Mouse (Mus musculus): Measurements from ENCODE around the gene Pcca. TPM values are rescaled to one million over a fixed set of nuclear protein-coding genes. Genes with fewer than 3 reads are reported as not detected.
A peak's percentile ranks its signal among the peaks of the same experiment; 100 is the strongest.

The Pcca gene
- polyA plus RNA-seq, 1 experiment = 4.8 TPM

DNA sequence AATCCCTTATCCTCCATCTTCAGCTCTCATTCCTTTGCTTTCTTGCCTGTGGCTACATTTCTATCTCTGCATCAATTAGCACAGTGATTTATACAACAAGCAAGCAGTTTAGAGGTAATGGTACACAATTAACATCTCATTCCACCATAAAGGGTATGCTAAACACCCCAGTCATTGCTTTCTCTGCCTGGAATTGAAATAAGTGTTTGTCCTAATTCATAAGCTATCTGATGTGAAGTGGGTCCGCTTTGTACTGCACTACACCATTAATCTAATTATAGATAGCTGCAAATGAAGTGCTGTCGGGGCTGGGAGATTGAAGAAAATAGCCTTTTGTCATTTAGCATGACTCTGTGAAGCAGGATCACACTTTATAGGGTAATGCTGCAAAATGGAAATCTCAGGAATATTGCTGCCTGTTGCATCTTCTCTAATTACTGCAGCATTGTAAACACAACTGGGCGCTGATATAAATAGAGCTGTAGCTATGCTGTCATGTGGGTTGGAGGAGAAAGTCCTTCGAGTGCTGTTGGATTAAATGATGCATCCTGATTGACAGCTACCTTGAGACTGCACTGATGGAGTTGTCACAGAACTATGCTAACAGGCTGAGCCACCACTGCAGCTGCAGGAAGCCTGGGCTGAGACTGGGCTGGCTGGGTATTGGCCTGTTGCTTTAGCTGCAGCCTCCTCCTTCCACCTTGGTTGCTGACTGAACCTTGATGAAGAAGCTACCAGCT lies 337.9 kb downstream of the Pcca start:
- H3K36me3 ChIP-seq (ENCODE audit: control insufficient read depth, insufficient read depth, low read length) = no peaks in the 10 kb centered on the region
- H3K27me3 ChIP-seq (ENCODE audit: control insufficient read depth, insufficient read depth, low read length) = no peaks in the 10 kb centered on the region
- WGBS = 90% methylated on average over 4 of the region's 4 CpGs
- TF ChIP-seq CTCF (IDR thresholded peaks at IDR 0.05; ENCODE audit: extremely low read depth, insufficient read depth, insufficient read length, insufficient replicate concordance) (no peak), POLR2A (IDR thresholded peaks at IDR 0.05; ENCODE audit: low read depth, low read length) (no peak)
- no peaks in the 10 kb centered on the region for H3K4me1 ChIP-seq (ENCODE audit: control insufficient read depth, insufficient read depth, insufficient read length)
- no peak overlapping the region for H3K4me3 ChIP-seq (ENCODE audit: extremely low read depth, insufficient read depth, insufficient read length)
- DNase-seq (ENCODE audit: low read depth in 1 of 2, low spot score in 2 of 2) = no peak
- no peak overlapping the region for H3K27ac ChIP-seq (ENCODE audit: insufficient read depth, low read length)

DNA sequence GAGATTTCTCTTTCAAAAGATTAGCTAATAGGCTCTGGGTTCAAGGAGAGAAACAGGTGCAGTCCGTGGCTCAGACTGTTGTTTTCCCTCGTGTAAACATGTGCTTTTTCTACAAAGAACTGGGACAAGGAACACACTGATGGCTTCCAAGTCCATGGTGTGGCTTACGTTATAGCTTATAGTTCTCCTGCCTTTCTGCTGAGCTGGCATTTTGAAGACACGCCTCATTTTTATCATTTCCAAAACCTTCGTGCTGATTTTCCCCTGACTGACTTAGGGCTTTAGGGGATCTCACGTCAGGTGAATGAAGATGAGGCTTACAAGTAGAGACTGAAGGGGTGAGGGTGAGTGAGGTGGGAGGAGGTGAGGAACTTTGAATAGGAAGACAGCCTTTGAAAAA lies 338.5 kb downstream of the Pcca start:
- Histone ChIP-seq H3K4me1 (ENCODE audit: control insufficient read depth, insufficient read depth, insufficient read length) (no peaks in the 10 kb centered on the region), H3K36me3 (ENCODE audit: control insufficient read depth, insufficient read depth, low read length) (no peaks in the 10 kb centered on the region), H3K4me3 (ENCODE audit: extremely low read depth, insufficient read depth, insufficient read length) (no peak overlapping the region), H3K27me3 (ENCODE audit: control insufficient read depth, insufficient read depth, low read length) (no peaks in the 10 kb centered on the region), H3K27ac (ENCODE audit: insufficient read depth, low read length) (no peak overlapping the region)
- no peak for DNase-seq (ENCODE audit: low read depth in 1 of 2, low spot score in 2 of 2)
- 81% methylated on average over 6 of the region's 6 CpGs for WGBS
- no peak for TF ChIP-seq POLR2A (IDR thresholded peaks at IDR 0.05; ENCODE audit: low read depth, low read length)

DNA sequence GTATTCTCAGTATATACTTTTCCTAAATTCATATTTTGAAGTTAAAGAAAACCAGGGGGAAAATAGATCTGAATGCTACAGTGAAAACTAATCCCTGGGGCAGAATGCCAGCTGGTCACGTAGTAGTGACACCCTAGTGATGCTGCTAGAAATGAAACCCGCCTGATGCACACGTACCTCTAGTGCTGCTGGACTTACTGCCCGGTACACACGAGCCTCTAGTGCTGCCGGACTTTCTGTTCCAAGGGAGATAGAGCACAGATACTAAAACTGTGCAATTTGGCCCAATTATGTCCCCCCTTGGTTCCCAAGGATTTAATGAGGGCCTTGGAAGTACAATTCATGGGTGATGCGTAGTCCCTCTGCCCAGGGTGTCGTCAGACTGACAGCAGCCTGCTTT lies 340.9 kb downstream of the Pcca start:
- Histone ChIP-seq H3K27me3 (ENCODE audit: control insufficient read depth, insufficient read depth, low read length) (no peaks in the 10 kb centered on the region), H3K27ac (ENCODE audit: insufficient read depth, low read length) (no peak overlapping the region), H3K36me3 (ENCODE audit: control insufficient read depth, insufficient read depth, low read length) (no peaks in the 10 kb centered on the region), H3K4me1 (ENCODE audit: control insufficient read depth, insufficient read depth, insufficient read length) (no peaks in the 10 kb centered on the region), H3K4me3 (ENCODE audit: extremely low read depth, insufficient read depth, insufficient read length) (no peak overlapping the region)
- whole genome bisulfite sequencing = 95% methylated on average over 8 of the region's 8 CpGs
- TF ChIP-seq POLR2A (IDR thresholded peaks at IDR 0.05; ENCODE audit: low read depth, low read length) = no peak
- TF ChIP-seq CTCF (IDR thresholded peaks at IDR 0.05; ENCODE audit: extremely low read depth, insufficient read depth, insufficient read length, insufficient replicate concordance) = no peak
- DNase-seq (ENCODE audit: low read depth in 1 of 2, low spot score in 2 of 2) = no peak

DNA sequence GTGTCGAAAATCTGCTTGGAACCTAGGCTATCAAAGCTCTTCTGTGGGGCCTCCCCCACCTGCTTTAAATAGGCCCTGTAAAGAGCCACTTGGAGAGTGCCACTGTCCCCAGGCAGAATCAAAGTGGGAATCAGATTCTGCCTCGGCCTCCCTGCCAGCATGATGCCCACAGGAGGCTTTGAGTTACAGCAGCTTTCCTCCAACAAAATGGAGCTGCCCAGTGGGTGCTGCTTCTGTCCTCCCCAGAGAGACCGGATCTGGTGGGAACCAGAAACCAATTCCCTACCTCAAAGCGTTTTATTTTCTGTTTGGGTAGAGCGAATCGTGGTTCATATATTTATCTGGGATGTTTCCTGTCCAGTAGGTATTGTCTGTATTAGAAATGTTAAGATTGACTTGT lies 341.5 kb downstream of the Pcca start:
- H3K4me3 ChIP-seq (ENCODE audit: extremely low read depth, insufficient read depth, insufficient read length) = no peak overlapping the region
- TF ChIP-seq POLR2A (IDR thresholded peaks at IDR 0.05; ENCODE audit: low read depth, low read length) (no peak), CTCF (IDR thresholded peaks at IDR 0.05; ENCODE audit: extremely low read depth, insufficient read depth, insufficient read length, insufficient replicate concordance) (no peak)
- DNase-seq (ENCODE audit: low read depth in 1 of 2, low spot score in 2 of 2) = no peak
- H3K36me3 ChIP-seq (ENCODE audit: control insufficient read depth, insufficient read depth, low read length) = no peaks in the 10 kb centered on the region
- no peaks in the 10 kb centered on the region for H3K27me3 ChIP-seq (ENCODE audit: control insufficient read depth, insufficient read depth, low read length)
- H3K4me1 ChIP-seq (ENCODE audit: control insufficient read depth, insufficient read depth, insufficient read length) = no peaks in the 10 kb centered on the region
- WGBS = 94% methylated on average over 6 of the region's 6 CpGs
- no peak overlapping the region for H3K27ac ChIP-seq (ENCODE audit: insufficient read depth, low read length)

DNA sequence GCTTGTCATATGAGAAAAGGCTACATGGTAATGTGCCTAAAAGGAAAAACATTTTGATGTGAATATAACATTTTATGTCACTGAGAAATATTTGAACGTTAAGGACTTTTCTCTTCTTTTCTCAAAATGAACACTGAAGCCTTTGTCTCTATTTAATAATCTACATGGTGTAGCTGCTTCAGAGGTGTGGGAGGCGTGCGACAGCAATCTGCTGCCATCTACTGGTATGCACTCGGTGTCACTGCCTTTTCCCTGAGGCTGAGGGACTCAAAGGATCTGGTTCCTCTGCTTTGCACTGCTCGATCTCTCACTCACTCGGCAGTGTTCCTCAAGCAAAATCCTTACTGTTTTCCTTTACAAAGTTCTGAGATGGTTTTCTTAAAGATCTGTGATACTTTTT lies 342.0 kb downstream of the Pcca start:
- peak; percentile 23 to 61 for DNase-seq (ENCODE audit: low read depth in 1 of 2, low spot score in 2 of 2)
- Histone ChIP-seq H3K4me3 (ENCODE audit: extremely low read depth, insufficient read depth, insufficient read length) (no peak overlapping the region), H3K27me3 (ENCODE audit: control insufficient read depth, insufficient read depth, low read length) (no peaks in the 10 kb centered on the region), H3K27ac (ENCODE audit: insufficient read depth, low read length) (no peak overlapping the region), H3K4me1 (ENCODE audit: control insufficient read depth, insufficient read depth, insufficient read length) (no peaks in the 10 kb centered on the region), H3K36me3 (ENCODE audit: control insufficient read depth, insufficient read depth, low read length) (no peaks in the 10 kb centered on the region)
- WGBS = 10% methylated on average over 6 of the region's 6 CpGs
- TF ChIP-seq CTCF (IDR thresholded peaks at IDR 0.05; ENCODE audit: extremely low read depth, insufficient read depth, insufficient read length, insufficient replicate concordance) (peak; percentile 96; the same call in 1 of the 2 replicates), POLR2A (IDR thresholded peaks at IDR 0.05; ENCODE audit: low read depth, low read length) (no peak)

DNA sequence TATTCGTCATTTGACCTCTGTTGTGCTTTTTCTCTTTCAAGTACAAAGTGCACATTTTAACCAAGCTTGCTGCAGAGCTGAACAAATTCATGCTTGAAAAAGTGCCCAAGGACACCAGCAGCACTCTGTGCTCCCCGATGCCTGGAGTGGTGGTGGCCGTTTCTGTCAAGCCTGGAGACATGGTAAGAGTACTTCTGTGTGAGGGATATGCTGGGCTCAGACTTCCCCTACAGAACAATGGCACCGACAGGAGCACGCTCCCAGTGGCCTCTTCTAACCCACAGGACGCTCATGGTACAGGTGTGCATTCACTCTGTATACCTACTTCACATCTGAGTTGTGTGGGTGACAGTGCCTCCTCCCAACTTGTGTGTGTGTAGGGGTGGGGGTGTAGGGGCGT lies 342.6 kb downstream of the Pcca start:
- no peak for DNase-seq (ENCODE audit: low read depth in 1 of 2, low spot score in 2 of 2)
- Histone ChIP-seq H3K27ac (ENCODE audit: insufficient read depth, low read length) (no peak overlapping the region), H3K4me3 (ENCODE audit: extremely low read depth, insufficient read depth, insufficient read length) (no peak overlapping the region), H3K27me3 (ENCODE audit: control insufficient read depth, insufficient read depth, low read length) (no peaks in the 10 kb centered on the region), H3K4me1 (ENCODE audit: control insufficient read depth, insufficient read depth, insufficient read length) (no peaks in the 10 kb centered on the region), H3K36me3 (ENCODE audit: control insufficient read depth, insufficient read depth, low read length) (no peaks in the 10 kb centered on the region)
- 82% methylated on average over 7 of the region's 7 CpGs for WGBS
- TF ChIP-seq POLR2A (IDR thresholded peaks at IDR 0.05; ENCODE audit: low read depth, low read length) (no peak), CTCF (IDR thresholded peaks at IDR 0.05; ENCODE audit: extremely low read depth, insufficient read depth, insufficient read length, insufficient replicate concordance) (no peak)

DNA sequence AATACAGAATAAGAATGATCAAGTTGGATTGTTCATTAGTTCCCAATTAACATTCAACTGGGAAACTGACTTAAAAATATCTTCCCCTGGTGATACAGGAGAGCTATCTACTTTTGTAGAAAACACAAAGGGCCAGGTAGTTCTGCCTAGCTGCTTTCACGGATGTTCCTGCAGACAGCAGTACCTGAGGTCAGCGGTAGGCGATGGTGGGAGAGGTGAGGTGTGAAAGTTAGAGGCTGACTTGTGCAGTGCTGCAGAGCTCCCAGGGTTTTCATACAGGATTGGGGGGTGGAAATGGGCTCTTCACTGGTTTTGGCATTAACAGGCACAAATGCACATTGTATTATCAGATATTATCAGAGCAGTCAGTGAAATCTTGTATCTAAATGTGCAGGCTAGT lies 343.7 kb downstream of the Pcca start:
- no peak for DNase-seq (ENCODE audit: low read depth in 1 of 2, low spot score in 2 of 2)
- WGBS = 93% methylated on average over 3 of the region's 3 CpGs
- TF ChIP-seq CTCF (IDR thresholded peaks at IDR 0.05; ENCODE audit: extremely low read depth, insufficient read depth, insufficient read length, insufficient replicate concordance) (no peak), POLR2A (IDR thresholded peaks at IDR 0.05; ENCODE audit: low read depth, low read length) (no peak)
- Histone ChIP-seq H3K36me3 (ENCODE audit: control insufficient read depth, insufficient read depth, low read length) (no peaks in the 10 kb centered on the region), H3K4me1 (ENCODE audit: control insufficient read depth, insufficient read depth, insufficient read length) (no peaks in the 10 kb centered on the region), H3K27ac (ENCODE audit: insufficient read depth, low read length) (no peak overlapping the region), H3K4me3 (ENCODE audit: extremely low read depth, insufficient read depth, insufficient read length) (no peak overlapping the region), H3K27me3 (ENCODE audit: control insufficient read depth, insufficient read depth, low read length) (no peaks in the 10 kb centered on the region)
